Mouse (Mus musculus) forebrain, postnatal 0 days (tissue): ENCODE data around the gene Hoxb6. TPM values are rescaled to one million over a fixed set of nuclear protein-coding genes. Genes with fewer than 3 reads are reported as not detected.

Source experiments
- ATAC-seq: fragments of 200-750 bp; cut with Nextera tagmentation; 2 replicates; pipeline ENCODE4 v1.8.0; 2017; ENCODE audit warnings: mild to moderate bottlenecking, moderate library complexity
- DNase-seq: peaks from one replicate; pipeline ENCODE4 v3.0.0-alpha.2; 2015
- H3K27ac ChIP-seq: fragments of 300-500 bp; sonication (generic); 2 replicates; pipeline ENCODE4 v1.5.1; 2014; ENCODE audit warnings: low read depth, mild to moderate bottlenecking, antibody characterized with exemption, low read length, moderate library complexity, mixed read lengths
- H3K27me3 ChIP-seq: fragments of 300-500 bp; sonication (generic); 2 replicates; pipeline ENCODE4 v1.6.1; 2014; ENCODE audit warnings: mild to moderate bottlenecking, low read length, mixed read lengths; ENCODE audit not compliant: insufficient read depth
- H3K36me3 ChIP-seq: fragments of 300-500 bp; sonication (generic); 2 replicates; pipeline ENCODE4 v1.6.1; 2014; ENCODE audit warnings: mild to moderate bottlenecking, moderate library complexity; ENCODE audit not compliant: insufficient read depth
- H3K4me1 ChIP-seq: fragments of 300-500 bp; sonication (generic); 2 replicates; pipeline ENCODE4 v1.6.1; 2014; ENCODE audit warnings: antibody characterized with exemption; ENCODE audit not compliant: insufficient read depth
- H3K4me2 ChIP-seq: fragments of 300-500 bp; sonication (generic); 2 replicates; pipeline ENCODE4 v1.6.1; 2014; ENCODE audit warnings: low read depth, mild to moderate bottlenecking, moderate library complexity
- H3K4me3 ChIP-seq: fragments of 300-500 bp; sonication (generic); 2 replicates; pipeline ENCODE4 v1.5.1; 2014; ENCODE audit warnings: low read depth, low read length, mixed read lengths
- H3K9ac ChIP-seq: fragments of 300-500 bp; sonication (generic); 2 replicates; pipeline ENCODE4 v1.6.1; 2014; ENCODE audit warnings: mild to moderate bottlenecking
- H3K9me3 ChIP-seq: fragments of 300-500 bp; sonication (generic); 2 replicates; pipeline ENCODE4 v1.6.1; 2016; ENCODE audit warnings: low read length
- CTCF ChIP-seq: sonication (generic); IDR thresholded peaks from 2 replicates; pipeline ENCODE4 v1.5.1; 2016; ENCODE audit warnings: antibody characterized with exemption, control low read depth, low read depth
- WGBS: fragments of 180-500 bp; shearing (Covaris S2); extraction: QIAGEN DNeasy Blood & Tissue Kit; methylation state at CpG from one replicate; pipeline ENCODE4 v1.1.7; 2014; 5-methylcytosine and 5-hydroxymethylcytosine counted together
- polyA plus RNA-seq: library from polyadenylated mRNA; unstranded; fragments of >200 nt; fragmentation: Nextera tagmentation; extraction: Ambion mirVana; gene quantifications from 2 replicates; pipeline ENCODE4 v1.2.1, GENCODE M21; 2015
- total RNA-seq: library from RNA; depleted of rRNA; stranded (reverse); fragments of >200 nt; gene quantifications from 2 replicates; pipeline ENCODE4 v1.2.3, GENCODE M21; 2014

The Hoxb6 gene
- total and polyA plus RNA-seq, 2 experiments from 2014 or later: not detected

DNA sequence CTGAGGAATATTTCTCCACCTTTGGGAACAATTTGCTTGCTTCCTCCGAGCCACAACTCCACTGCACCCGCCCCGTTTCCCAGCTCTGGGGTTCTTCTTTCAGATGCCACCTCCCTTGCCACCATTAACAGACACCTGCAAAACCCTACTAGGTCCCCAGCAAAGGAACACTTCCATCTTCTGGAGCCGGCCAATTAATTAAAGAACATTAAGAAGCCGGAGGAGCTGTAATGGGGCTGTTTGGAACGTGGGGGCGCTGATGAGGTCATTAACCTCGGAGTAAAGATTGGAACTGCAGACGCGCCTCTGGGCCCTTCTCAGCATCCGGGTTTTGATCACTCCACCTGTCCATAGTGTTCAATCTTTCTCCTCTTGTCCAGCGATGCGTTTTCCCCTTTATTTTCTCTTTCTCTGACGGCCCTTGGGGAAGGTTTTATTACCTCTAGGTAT is 36.3 kb upstream of the Hoxb6 start:
- WGBS: 1% methylated on average over 14 of the region's 14 CpGs
- Histone ChIP-seq H3K27ac (no peak overlapping the region), H3K4me2 (no peak overlapping the region), H3K4me3 (no peak overlapping the region), H3K36me3 (no peaks in the 10 kb centered on the region), H3K27me3 (peaks cover 97% of the 10 kb centered on the region), H3K9me3 (no peaks in the 10 kb centered on the region), H3K9ac (no peak overlapping the region), H3K4me1 (no peaks in the 10 kb centered on the region)
- no peak for TF ChIP-seq CTCF
- no peak for ATAC-seq
- no peak for DNase-seq

- no peaks in the 10 kb centered on the region for H3K36me3 ChIP-seq
- H3K27ac ChIP-seq: no peak overlapping the region
- WGBS: 24% methylated on average over 2 of the region's 2 CpGs
- TF ChIP-seq CTCF: no peak
- H3K27me3 ChIP-seq: peaks cover 98% of the 10 kb centered on the region
- no peak overlapping the region for H3K9ac ChIP-seq
- H3K4me1 ChIP-seq: no peaks in the 10 kb centered on the region
- H3K4me3 ChIP-seq: no peak overlapping the region
- no peaks in the 10 kb centered on the region for H3K9me3 ChIP-seq
- ATAC-seq: no peak
- no peak for DNase-seq
- no peak overlapping the region for H3K4me2 ChIP-seq
Measured at GRCm38 (mm10) chr11:96257141-96257540, 35.1 kb upstream of the Hoxb6 start.

DNA sequence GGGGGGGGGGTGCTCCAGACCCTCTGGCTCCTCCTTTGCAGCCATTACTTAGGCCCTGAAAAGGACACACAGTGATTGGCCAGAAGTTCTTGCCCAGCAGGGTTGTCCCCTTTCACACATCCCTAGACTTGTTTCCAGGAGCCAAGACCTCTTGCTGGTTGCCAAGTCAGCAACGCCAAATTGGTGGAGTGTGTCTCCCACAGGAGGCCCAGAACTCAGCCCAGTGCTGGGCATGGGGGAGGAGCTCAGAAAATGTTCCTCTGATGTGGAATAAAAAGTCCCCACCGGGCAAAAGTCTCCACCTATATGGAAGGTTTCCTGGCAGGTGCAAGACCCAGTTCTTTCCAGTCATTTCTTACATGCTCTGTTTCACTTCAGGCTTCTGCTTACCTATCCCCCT is 33.2 kb upstream of the Hoxb6 start:
- Histone ChIP-seq H3K27ac (no peak overlapping the region), H3K27me3 (peaks cover 98% of the 10 kb centered on the region), H3K4me3 (no peak overlapping the region), H3K36me3 (no peaks in the 10 kb centered on the region), H3K9me3 (no peaks in the 10 kb centered on the region), H3K9ac (no peak overlapping the region), H3K4me2 (no peak overlapping the region), H3K4me1 (no peaks in the 10 kb centered on the region)
- ATAC-seq (no peak), DNase-seq (no peak)
- WGBS: 3% methylated on average over 2 of the region's 2 CpGs
- TF ChIP-seq CTCF: no peak

- no peaks in the 10 kb centered on the region for H3K36me3 ChIP-seq
- H3K9me3 ChIP-seq: no peaks in the 10 kb centered on the region
- peaks cover 98% of the 10 kb centered on the region for H3K27me3 ChIP-seq
- no peak overlapping the region for H3K4me3 ChIP-seq
- 0% methylated on average over 1 of the region's 1 CpGs for WGBS
- ATAC-seq: no peak
- DNase-seq: no peak
- no peak overlapping the region for H3K27ac ChIP-seq
- H3K4me1 ChIP-seq: no peaks in the 10 kb centered on the region
- no peak overlapping the region for H3K9ac ChIP-seq
- no peak overlapping the region for H3K4me2 ChIP-seq
- TF ChIP-seq CTCF: no peak
Measured at GRCm38 (mm10) chr11:96259511-96259910, 32.8 kb upstream of the Hoxb6 start.

- Histone ChIP-seq H3K36me3 (no peaks in the 10 kb centered on the region), H3K4me3 (no peak overlapping the region), H3K4me1 (no peaks in the 10 kb centered on the region), H3K27ac (no peak overlapping the region), H3K9ac (no peak overlapping the region), H3K27me3 (peaks cover 98% of the 10 kb centered on the region), H3K4me2 (no peak overlapping the region), H3K9me3 (no peaks in the 10 kb centered on the region)
- TF ChIP-seq CTCF: no peak
- no peak for DNase-seq
- under 1% methylated on average over 23 of the region's 23 CpGs for WGBS
- ATAC-seq: no peak
Measured at GRCm38 (mm10) chr11:96260310-96260970, 31.8 kb upstream of the Hoxb6 start.

- no peak for DNase-seq
Measured at GRCm38 (mm10) chr11:96261323-96261890, 30.9 kb upstream of the Hoxb6 start.

GRCm38 (mm10) chr11:96262262-96262830 is 29.9 kb upstream of the Hoxb6 start:
- H3K27me3 ChIP-seq: peaks cover 100% of the 10 kb centered on the region
- ATAC-seq (no peak), DNase-seq (no peak)
- no peak for TF ChIP-seq CTCF
- no peak overlapping the region for H3K4me2 ChIP-seq
- no peaks in the 10 kb centered on the region for H3K36me3 ChIP-seq
- no peaks in the 10 kb centered on the region for H3K4me1 ChIP-seq
- 12% methylated on average over 6 of the region's 6 CpGs for WGBS
- no peaks in the 10 kb centered on the region for H3K9me3 ChIP-seq
- H3K4me3 ChIP-seq: no peak overlapping the region
- H3K27ac ChIP-seq: no peak overlapping the region
- H3K9ac ChIP-seq: no peak overlapping the region

More at GRCm38 (mm10) chr11:96261323-96261890, 30.9 kb upstream of the Hoxb6 start:
- peak; percentile 61 for TF ChIP-seq CTCF
- no peaks in the 10 kb centered on the region for H3K4me1 ChIP-seq
- no peak overlapping the region for H3K27ac ChIP-seq
- peaks cover 98% of the 10 kb centered on the region for H3K27me3 ChIP-seq
- no peaks in the 10 kb centered on the region for H3K9me3 ChIP-seq
- H3K4me3 ChIP-seq: no peak overlapping the region
- WGBS: 1% methylated on average over 24 of the region's 24 CpGs
- no peak overlapping the region for H3K4me2 ChIP-seq
- ATAC-seq: no peak
- H3K36me3 ChIP-seq: no peaks in the 10 kb centered on the region
- H3K9ac ChIP-seq: no peak overlapping the region
